Mouse (Mus musculus): ENCODE results near the gene Rab44.
A peak's percentile ranks its signal among the peaks of the same experiment; 100 is the strongest.
"Not testable (repeated sequence)": the region's sequence is repeated elsewhere in the genome, so short reads cannot be mapped to it uniquely, and the experiment has no call there.

The Rab44 gene

DNA sequence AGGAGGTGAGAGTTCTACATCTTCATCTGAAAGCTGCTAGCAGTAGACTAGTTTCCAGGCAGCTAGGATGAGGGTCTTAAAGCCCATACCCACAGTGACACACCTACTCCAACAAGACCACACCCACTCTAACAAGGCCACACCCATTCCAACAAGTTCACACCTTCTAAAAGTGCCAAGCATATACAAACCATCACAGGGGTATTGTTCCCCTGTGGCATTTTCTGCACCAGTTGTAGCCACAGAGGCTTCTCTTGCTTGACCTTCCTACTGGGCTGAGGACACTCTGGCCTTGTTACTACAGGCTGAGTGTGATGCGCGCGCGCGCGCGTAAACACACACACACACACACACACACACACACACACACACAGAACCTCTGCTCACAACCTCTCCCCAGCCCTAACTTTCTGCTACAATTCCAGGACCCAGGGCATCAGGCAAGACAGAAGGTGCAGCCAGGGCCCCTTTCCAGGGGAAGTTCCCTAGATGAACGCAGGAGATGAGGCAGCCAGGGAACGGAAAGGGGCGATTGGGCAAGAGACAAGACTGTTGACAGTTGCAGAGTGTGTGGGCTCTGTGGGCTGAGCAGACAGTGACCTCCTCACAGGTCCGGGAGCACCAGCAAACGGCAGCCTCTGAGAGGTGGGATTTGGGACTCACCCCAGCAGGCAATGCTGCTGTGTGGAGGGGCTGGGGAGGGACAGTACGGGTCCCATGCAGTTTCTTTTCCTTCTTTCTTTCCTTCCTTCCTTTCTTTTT lies at the start of gene Rab44:
TSS of gene Rab44 (plus strand) at position 555 of the 762 bp plus-strand sequence.
- DNase-seq (ENCODE audit: low read depth, low spot score): no peak

DNA sequence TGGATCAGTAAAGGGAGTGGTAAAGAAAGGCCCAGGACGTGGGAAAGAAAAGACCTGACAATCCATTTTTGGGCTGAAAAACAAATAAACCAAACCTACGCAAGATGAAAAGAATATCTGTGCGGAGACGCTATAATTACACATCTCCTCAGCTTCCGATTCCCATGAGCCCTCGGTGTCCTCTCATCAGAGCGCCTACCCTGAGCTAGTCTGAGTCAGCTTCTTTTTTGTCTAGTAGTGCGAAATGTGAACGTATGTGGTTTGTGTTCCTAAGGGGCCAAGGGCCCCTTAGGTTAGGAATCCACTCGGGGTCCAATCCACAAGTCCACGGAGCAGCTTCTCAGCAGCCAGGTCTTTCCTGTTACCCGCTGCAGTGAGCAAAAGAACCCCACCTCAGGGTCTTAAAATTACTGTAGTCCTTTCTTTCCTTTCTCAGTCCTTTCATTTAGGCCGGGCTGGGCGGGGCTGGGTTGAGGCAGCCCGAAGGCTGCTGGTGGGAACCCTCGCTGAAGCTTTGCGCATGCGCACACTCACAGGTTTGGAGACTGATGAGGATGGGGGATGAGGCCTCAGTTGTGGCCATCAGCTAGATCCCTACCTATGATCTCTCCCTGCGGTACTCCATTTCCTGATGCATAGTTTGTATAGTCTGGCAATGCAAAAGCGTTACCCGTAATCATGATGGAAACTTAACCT lies 48.6 kb upstream of the Rab44 start:
- DNase-seq (ENCODE audit: low read depth, low spot score): no peak

DNA sequence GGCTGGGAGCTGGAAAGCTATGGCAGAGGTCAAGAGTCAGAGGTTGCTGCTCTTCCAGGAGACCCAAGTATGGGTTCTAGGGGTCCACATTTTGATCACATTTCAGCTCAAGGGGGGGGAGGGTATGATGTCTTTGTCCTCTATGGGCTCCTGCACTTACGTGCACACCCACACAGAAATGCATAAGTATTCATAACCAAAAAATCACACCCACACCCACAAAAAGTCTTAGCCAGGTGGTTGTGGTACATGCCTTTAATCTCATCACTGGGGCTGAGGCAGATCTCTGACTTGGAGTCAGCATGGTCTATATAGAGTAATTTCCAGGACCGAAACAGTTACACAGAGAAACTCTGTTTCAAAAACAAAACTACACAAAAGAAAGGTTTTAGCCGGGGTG lies 48.0 kb upstream of the Rab44 start:
- DNase-seq (ENCODE audit: low read depth, low spot score): no peak

DNA sequence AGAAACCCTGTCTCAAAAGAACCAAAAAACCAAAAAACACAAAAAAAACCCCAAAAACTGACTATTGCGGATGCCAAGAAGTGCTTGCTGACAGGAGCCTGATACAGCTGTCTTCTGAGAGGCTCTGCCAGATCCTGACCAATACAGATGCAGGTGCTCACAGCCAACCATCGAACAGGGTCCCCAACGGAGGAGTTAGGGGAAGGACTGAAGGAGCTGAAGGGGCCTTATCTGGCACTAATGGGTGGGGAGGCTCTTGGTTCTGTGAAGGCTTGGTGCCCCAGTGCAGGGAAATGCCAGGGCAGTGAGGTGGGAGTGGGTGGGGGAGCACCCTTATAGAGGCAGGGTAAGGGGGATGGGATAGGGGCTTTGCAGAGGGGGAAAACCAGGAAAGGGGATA lies 46.5 kb upstream of the Rab44 start:
- DNase-seq (ENCODE audit: low read depth, low spot score): not testable (repeated sequence)

DNA sequence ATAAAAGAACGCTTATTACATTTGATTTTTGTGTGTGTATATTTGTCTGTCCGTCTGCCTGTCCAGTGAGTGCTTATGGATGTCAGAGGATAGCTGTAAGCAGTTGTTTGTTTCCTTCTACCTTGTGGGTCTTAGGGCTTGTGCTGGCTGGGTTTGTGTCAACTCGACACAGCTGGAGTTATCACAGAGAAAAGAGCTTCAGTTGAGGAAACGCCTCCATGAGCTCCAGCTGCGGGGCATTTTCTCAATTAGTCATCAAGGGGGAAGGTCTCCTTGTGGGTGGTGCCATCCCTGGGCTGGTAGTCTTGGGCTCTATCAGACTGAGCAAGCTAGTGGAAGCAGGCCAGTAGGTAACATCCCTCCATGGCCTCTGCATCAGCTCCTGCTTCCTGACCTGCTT lies 46.1 kb upstream of the Rab44 start:
- DNase-seq (ENCODE audit: low read depth, low spot score): no peak

DNA sequence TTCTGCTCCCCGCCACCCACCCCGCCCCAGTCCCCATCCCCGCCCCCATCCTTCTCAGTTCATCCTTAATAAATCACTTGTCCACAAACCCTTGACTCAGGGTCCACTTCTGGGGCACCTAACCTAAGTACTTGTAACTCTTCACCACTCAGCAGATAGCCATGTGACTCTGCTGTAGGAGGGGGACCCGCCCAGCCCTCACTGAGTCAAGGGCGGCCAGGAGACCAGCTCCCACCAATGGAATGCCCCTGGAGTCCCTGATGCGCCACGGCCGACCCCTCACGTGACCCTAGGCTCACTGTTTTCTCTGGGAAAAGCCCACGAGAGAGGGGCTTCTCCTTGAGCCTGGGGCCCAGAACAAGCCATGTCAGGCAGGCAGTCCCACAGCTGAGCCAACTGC lies 44.9 kb upstream of the Rab44 start:
- no peak for DNase-seq (ENCODE audit: low read depth, low spot score)

DNA sequence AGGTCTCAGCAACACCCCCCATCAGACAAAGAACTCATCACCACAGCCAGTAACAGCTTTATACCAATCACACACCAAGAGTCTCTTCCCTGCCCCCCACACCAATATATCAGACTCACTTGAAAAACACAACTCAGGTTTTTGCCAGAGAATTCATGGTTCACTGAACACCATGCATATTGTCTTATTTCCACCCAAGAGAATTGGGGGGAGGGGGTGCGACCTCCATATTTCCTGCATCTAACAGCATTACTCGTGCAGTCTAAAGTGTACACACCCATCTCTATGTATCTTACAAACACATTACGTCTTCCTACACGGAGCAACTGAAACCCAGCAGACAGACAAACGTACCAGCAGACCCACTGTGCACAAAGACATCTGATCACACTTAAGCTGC lies 42.1 kb upstream of the Rab44 start:
- DNase-seq (ENCODE audit: low read depth, low spot score): no peak

DNA sequence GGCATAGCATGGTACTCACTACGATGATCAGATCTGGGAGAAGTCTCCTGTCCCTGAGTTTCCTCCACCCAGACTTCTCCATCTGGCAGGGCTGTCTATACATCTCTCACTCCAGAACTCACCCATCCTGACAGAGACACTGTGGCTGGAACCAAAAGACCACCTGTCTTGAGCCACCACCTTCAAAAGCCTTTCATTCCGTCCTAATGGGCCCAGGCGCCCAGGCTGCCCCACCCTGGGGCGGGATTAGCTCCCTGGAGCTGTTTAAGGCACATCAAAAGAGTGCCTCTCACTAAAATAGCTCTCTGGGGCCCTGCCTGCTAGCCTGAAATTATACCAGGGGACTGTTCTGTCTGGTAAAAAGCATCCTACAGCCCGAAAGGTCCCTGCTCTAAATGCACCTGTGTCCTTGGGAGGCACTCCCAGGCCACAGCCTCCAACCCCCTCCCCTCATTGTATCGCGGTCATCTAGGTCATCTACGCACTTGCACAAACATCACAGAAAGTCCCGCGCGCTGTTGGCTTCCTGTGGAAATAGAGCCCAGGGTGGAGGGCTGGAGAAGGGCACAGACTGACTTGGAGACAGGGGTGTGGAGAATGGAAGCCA lies 41.1 kb upstream of the Rab44 start:
- DNase-seq (ENCODE audit: low read depth, low spot score): no peak

DNA sequence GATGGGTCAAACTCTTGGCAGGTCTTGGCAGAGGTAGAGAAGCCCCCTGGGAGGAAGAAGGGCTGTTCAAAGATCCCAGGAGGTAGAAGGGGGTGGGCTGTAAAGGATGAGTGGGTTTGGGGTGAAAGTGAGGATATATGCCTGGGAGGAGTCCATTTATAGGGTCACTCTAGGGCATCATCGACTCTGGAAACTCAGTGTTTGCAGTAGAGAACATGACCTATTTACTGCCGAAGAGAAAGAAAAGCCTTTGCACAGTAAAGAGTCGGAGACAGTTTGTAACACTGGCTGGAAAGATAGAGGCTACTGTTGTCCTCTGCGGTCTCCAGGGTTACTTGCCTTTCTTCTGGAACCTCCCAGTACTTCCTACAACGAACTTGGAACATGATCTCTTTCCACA lies 40.6 kb upstream of the Rab44 start:
- DNase-seq (ENCODE audit: low read depth, low spot score): no peak

DNA sequence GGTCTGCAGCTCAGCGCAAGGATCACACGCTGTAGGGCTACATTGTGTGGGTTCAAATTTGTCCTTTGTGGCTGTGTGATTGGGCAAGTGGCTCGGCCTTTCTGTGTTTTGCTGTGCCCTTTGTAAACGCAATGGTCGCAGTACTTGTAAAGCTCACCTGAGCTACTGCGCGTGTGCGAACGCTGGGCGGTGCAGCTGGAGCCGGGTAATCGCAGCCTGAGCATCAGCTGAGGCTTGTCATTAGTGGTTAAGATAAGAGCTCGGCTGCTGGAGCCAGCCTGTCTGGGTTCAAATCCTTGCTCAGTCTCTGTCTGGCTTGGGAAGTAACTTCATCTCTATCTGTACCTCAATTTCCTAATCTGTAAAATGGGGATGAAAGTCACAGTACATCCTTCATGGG lies 39.9 kb upstream of the Rab44 start:
- no peak for DNase-seq (ENCODE audit: low read depth, low spot score)

DNA sequence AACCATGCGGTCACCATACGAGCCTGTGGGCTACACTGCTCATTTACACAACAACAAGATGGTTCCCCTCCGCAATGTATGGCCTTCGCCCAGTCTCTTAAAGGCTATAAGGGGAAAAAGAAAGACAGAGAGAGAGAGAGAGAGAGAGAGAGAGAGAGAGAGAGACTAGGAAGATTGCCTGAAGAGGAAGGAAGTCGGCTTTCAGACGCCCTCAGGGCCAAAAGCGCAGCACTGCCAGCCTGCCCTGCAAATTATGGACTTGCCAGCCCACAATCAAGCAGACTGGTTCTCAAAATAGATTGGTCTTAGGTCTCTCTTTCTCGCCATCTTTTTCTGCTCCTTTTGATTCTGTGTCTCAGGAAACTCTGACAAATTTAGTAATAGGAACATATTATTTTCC lies 37.7 kb upstream of the Rab44 start:
- no peak for DNase-seq (ENCODE audit: low read depth, low spot score)

DNA sequence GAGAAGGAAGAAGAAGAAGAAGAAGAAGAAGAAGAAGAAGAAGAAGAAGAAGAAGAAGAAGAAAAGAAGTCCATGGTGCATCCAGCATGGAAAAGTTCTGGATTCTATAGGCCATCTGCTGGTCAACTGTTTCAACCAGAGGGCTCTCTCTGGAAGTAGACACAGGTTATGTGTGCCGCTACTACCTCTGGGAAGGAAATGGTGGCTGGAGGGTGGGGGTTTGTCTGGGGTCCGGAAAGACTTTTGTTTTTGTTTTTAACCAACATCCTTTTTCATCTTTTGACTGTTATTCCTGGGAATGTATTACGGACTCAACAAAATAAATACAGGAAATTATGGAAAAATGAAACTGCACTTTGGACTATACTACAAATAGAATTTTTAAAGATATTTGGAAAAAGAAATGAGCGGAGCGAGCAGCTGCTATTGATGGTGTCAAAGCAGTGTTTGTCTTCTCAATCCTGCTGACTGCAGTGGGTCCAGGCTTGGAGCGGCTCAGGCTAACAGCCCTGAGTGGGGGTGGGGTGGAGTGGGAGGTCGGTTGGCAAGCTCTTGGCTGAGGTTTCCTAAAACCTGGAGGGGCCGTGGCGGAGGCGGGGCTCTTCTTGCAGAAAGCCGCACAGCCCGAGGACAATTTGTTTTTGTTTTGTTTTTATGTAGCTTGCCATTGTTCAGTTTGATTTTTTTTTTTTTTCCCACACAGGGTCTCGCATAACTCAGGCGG lies 36.0 kb upstream of the Rab44 start:
- DNase-seq (ENCODE audit: low read depth, low spot score): no peak

DNA sequence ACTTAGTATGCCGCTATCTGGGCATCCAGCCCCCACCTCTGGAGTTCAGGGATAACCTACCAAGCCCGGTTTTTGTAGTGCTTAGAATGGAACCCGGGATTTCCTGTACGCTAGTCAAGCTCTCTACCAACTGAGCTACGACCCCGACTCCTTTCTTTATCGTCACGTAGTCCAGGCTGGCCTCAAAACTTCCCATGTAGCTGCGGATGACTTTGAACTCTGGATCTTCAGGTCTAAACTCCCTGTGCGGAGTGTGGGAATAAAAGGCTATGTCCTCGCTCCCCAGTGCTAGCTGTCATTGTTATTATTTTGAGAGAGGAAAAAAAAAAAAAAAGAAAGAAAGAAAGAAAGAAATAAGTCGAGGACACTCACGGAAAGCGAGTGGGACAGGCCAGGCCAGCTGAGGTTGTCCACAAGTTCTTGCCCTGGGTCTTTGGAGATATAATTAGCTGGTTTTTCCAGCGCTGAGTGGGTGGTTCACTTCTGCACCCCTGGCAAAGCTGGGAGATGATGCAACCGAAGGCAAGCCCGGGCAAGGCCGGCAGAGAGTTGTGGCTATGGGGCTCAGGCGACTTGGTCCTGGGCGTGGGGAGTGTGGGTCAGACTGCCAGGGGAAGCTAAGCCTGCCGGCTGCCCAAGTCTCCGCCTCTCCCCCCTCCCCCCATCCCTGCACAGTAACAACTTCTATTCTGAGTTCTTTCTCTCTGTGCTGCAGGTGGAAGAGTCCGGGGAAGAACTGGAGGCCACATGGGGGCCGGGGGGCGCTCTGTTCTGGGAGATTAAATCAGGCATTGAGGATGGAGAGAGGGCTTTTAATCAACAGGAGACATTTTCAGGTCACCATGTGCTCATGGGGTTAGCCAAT lies 35.2 kb upstream of the Rab44 start:
- peak; percentile 91 for DNase-seq (ENCODE audit: low read depth, low spot score)

DNA sequence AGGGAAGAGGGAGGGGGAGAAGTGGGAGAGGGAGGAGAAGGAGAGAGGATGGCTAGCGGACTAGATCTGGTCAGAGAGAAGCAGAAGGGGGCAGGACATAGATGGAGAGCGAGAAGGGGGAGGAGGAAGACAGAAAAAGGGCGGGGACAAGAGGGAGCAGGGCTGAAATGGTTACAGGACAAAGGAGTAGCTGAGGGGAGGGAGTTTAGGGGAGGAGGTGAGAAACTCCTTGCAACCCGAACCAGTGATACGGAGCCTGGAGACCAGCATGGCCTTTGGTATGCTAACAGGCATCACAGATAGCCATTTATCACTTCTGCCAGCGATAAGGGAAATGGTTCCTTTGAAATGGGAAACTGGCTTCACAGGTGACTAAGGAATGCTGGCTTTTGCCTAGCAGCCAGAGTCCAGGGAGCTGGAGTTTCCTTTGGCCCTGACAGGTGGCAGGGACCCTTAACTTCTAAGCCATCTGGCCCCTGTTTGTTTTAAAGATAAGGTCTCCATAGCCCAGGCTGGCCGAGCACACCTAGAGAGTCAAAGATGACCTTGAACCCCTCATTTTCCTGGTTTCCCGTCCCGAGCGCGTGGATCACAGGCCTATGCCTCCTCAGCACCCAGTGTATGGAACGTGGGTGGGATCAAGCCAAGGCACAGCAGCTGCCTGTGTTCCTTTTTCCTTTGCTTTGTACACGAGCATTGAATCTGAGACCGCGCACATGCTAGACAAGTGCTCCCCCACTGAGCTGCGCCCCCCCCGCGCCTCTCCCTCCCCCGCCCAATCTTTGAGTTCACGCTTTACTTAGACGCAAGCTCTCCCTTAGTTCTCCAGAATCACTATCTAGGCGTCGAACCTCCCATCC lies 33.0 kb upstream of the Rab44 start:
- DNase-seq (ENCODE audit: low read depth, low spot score): no peak

DNA sequence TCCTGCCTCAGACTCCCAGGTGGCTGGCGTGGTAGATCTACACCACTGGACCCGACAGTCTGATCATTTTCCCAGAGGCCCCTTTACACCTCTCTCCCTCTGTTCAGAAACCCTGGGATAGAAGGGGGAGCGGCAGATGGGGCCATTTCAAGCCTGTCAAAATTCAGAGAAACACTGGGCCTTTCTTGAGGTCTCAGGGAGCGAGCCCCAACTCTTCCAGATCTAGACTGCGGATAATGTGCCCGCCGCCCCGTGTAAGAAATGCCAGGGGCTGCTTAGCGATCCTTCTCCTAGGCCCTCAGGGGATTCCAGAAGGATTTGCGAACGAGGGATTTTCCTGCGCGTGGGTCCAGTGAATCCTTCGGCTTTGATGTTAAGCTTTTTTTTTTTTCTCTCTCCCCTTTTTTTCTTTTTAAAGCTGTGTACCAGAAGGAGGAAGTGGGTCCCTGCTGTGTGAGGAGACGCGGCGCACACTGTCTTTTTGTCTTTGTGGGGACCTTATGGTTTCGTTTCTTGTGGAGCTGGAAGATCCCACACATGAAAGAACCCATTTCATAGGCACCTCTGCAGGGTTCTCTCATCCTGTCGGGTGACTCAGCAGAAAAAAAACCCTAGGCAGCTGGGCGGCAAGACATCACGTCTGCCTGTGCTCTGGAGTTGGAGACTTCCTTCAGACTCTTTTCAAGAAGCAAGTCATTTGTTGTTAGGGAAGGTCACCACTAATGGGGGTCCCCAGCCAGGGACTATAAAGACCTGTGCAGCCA lies 32.1 kb upstream of the Rab44 start:
- DNase-seq (ENCODE audit: low read depth, low spot score): no peak

DNA sequence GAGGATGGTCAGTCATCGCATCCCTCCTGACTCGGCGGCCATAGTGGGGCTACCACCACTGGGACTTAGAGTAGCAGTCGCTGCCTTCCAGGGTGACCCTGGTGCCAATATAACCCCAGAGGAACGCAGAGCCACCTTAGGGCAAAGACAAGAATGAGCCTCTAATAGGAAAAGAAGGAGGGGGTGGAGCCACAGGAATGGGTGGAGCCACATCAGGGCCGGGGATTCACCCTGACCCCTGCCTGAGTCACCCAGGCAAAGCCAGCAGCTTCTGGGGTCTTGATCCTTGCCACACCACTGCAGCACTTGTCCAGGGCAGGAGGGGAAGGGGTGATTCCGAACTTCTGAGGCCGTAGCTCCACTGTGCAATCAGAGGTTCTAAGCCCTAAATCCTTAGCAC lies 30.4 kb upstream of the Rab44 start:
- no peak for DNase-seq (ENCODE audit: low read depth, low spot score)

DNA sequence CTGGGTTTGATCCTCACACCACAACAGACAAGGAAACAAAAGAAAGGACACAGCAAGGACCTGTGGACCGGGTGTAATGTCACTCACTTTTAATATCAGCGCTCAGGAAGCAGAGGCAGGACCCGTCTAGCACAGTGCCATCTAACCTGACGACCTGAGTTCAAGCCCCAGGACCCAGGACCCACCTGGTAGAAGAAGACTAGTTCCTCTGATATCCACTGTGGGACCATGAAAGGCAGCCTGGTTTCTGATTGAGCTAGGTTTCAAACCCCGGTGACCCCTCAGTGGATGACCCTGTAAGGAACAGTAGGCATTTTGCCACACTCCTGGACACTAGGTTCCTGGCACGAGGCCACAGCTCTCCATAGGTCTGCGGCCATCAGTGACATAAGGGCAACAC lies 29.3 kb upstream of the Rab44 start:
- DNase-seq (ENCODE audit: low read depth, low spot score): no peak

DNA sequence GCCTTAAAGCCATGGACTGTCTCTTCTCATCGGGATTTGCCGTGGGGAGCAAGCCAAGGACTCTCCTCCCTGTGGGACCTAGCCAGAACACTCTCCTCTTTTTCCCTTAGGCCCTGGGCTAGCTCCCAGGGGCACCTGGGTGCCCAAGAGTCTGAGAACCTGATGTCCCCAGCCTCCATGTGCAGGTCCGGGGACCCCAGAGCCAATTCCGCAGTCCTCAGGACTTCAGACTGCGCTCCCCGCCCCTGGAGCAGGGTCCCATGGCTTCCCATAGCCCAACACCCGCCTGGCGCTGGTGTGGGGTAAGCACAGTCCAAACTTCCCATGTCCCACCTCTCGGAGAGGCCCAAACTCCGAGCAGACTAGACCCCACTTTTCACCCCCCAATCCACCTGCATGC lies 28.7 kb upstream of the Rab44 start:
- no peak for DNase-seq (ENCODE audit: low read depth, low spot score)

DNA sequence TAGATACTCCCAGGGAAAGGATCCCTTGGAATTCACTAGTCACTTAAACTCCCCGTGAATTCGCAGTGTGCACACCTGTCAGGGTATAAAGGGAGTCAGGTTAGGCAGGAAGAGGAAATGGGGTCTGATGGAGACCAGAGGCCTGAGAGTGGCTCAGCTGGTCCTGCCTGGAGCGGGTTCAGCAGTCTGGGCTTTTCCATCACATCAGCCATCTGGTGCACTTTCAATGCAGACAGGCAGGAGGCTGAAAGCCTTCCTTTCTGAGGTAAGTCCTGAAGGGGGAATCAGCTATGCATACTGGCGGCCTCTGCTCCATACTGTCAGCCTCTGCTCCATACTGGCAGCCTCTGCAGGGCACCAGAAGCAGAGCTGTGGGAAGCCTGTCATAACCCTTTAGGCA lies 27.0 kb upstream of the Rab44 start:
- no peak for DNase-seq (ENCODE audit: low read depth, low spot score)

DNA sequence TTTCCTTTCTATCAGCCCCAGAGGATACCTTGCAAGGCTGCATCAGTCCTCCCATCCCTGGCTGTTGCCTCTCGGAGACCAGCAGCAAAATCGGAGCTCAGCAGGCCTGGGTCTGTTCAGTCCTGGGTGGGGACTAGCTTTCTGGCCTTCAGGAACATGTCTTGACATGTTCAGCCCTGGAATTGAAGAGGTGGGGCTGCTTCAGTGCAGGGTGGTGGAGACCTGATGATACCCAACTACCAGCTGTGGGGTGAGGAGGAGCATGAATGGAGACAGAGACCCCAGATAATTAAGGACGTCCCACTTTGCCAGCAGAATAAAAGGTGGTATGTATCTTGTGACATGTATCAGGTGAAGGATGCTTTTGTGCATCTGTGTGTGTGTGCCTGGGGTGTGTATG lies 23.2 kb upstream of the Rab44 start, which contains the start of gene Cdkn1a:
TSS of gene Cdkn1a (plus strand) at position 201 of the 400 bp plus-strand sequence.
- no peak for DNase-seq (ENCODE audit: low read depth, low spot score)
